ENCODE assay signal across 17 mouse cellular contexts in genomic region chr12:33927334-33928098, GRCm38 (mm10). TPM values are rescaled to one million over a fixed set of nuclear protein-coding genes. Genes with fewer than 3 reads are reported as not detected.
DNase-seq lines count a peak whose midpoint lies in the region; ATAC-seq lines count a peak whose summit lies in the region.
"Had no signal": no experiment of that assay in that cellular context is flagged by ENCODE, and none has a peak within 500 bp of the region (broad histone marks: within the 10 kb centered on the region; RNA-seq: fewer than 3 reads in every experiment).

No protein-coding gene starts in this region.

- peak; percentile 63 for ATAC-seq in hindbrain, embryonic 13.5 days (ENCODE audit: low FRiP score)
- peak; percentile 45; the same call in 1 of the 2 replicates for ATAC-seq in midbrain, embryonic 15.5 days (replicated peaks)
- no peak for ATAC-seq in granulocyte monocyte progenitor cell, adult 5-6 weeks (replicated peaks; ENCODE audit: poor library complexity, severe bottlenecking)
- ATAC-seq: intestine, postnatal 0 days had no signal

- peaks cover 18% of the 10 kb centered on the region for H3K4me1 ChIP-seq in hindbrain, embryonic 13.5 days (replicated peaks)
- H3K4me1 ChIP-seq in midbrain, embryonic 15.5 days, result peaks cover 20% of the 10 kb centered on the region
- H3K4me1 ChIP-seq: liver, embryonic 15.5 days had no signal

- no peak overlapping the region for H3K27ac ChIP-seq in hindbrain, embryonic 13.5 days
- no peak overlapping the region for H3K27ac ChIP-seq in midbrain, embryonic 15.5 days
- H3K27ac ChIP-seq: liver, embryonic 15.5 days had no signal

- H3K9ac ChIP-seq in hindbrain, embryonic 13.5 days, result no peak overlapping the region
- H3K9ac ChIP-seq in midbrain, embryonic 15.5 days, result no peak overlapping the region
- H3K9ac ChIP-seq: liver, embryonic 15.5 days had no signal

- no peaks in the 10 kb centered on the region for H3K9me3 ChIP-seq in hindbrain, embryonic 13.5 days
- H3K9me3 ChIP-seq in midbrain, embryonic 15.5 days, result no peaks in the 10 kb centered on the region
- H3K9me3 ChIP-seq: liver, embryonic 15.5 days had no signal

- peak overlapping the region; percentile 59 for H3K4me2 ChIP-seq in hindbrain, embryonic 13.5 days
- H3K4me2 ChIP-seq in midbrain, embryonic 15.5 days, result peak overlapping the region; percentile 68
- H3K4me2 ChIP-seq: liver, embryonic 15.5 days had no signal

- DNase-seq in frontal cortex, postnatal 36 days (ENCODE audit: low spot score in 2 of 2), result peak; percentile 2 to 4
- DNase-seq in frontal cortex, adult 2 months (ENCODE audit: extremely low spot score in 1 of 2, low spot score in 1 of 2), result no peak
- no peak for DNase-seq in urinary bladder, postnatal 4 days (ENCODE audit: low spot score in 2 of 2)
- no peak for DNase-seq in adrenal gland, postnatal 4 days (ENCODE audit: low spot score in 2 of 2)
- DNase-seq in left cerebral cortex, adult 9 months (ENCODE audit: low spot score in 2 of 2), result no peak
- DNase-seq: lung, postnatal 4 days had no signal

- no peaks in the 10 kb centered on the region for H3K36me3 ChIP-seq in hindbrain, embryonic 13.5 days
- H3K36me3 ChIP-seq in midbrain, embryonic 15.5 days (replicated peaks), result no peaks in the 10 kb centered on the region
- H3K36me3 ChIP-seq: liver, embryonic 15.5 days had no signal

- H3K27me3 ChIP-seq in hindbrain, embryonic 13.5 days, result peaks cover 45% of the 10 kb centered on the region
- H3K27me3 ChIP-seq in midbrain, embryonic 15.5 days (replicated peaks), result peaks cover 14% of the 10 kb centered on the region

- peak overlapping the region; percentile 36 for H3K4me3 ChIP-seq in hindbrain, embryonic 13.5 days
- peak overlapping the region; percentile 37 for H3K4me3 ChIP-seq in midbrain, embryonic 15.5 days
- H3K4me3 ChIP-seq: liver, embryonic 15.5 days had no signal

- under 1% methylated on average over 15 of the region's 15 CpGs for WGBS in hindbrain, embryonic 13.5 days
- WGBS in midbrain, embryonic 15.5 days, result 1% methylated on average over 15 of the region's 15 CpGs

RNA-seq across cellular contexts. Expression of gene Ferd3l, which starts 0.7 kb away (rescaled TPM):
- polyA plus RNA-seq in frontal cortex, adult 2 months (2012; rRNA removed), result not detected in 2 replicates
- 1.1 and 2.2 TPM in 2 replicates for polyA plus RNA-seq in hindbrain, embryonic 13.5 days (2015; fragmentation: Nextera tagmentation; extraction: Ambion mirVana)
- polyA plus RNA-seq in midbrain, embryonic 15.5 days (2015; fragmentation: Nextera tagmentation; extraction: Ambion mirVana), result 0.71 and 0.86 TPM in 2 replicates
- not detected in 2 replicates for total RNA-seq in granulocyte monocyte progenitor cell, adult 5-6 weeks (2014; fragmentation: Nextera tagmentation)
- not detected in 2 replicates for total RNA-seq in granulocyte monocyte progenitor cell, adult 5-6 weeks (2017)
- total RNA-seq in adrenal gland, postnatal 4 days (2021), result not detected
- total RNA-seq: ES-E14; gastrocnemius, postnatal 4 days; left cerebral cortex, postnatal 36 days had no signal
- polyA plus RNA-seq: heart, postnatal 0 days; intestine, postnatal 0 days; large intestine, adult 2 months; liver, embryonic 15.5 days; stomach, embryonic 14.5 days had no signal

RNA-seq across cellular contexts. Expression of gene Twist1, which starts 30.0 kb away (rescaled TPM):
- 0.95 and 1.1 TPM in 2 replicates for polyA plus RNA-seq in frontal cortex, adult 2 months (2012; rRNA removed)
- polyA plus RNA-seq in hindbrain, embryonic 13.5 days (2015; fragmentation: Nextera tagmentation; extraction: Ambion mirVana), result 2.4 and 2.8 TPM in 2 replicates
- polyA plus RNA-seq in midbrain, embryonic 15.5 days (2015; fragmentation: Nextera tagmentation; extraction: Ambion mirVana), result 1.2 and 1.5 TPM in 2 replicates
- not detected in 2 replicates for total RNA-seq in granulocyte monocyte progenitor cell, adult 5-6 weeks (2014; fragmentation: Nextera tagmentation)
- total RNA-seq in granulocyte monocyte progenitor cell, adult 5-6 weeks (2017), result 0.57 TPM in 1 of 2 replicates, not detected in the other
- 10 to 100 TPM in 1 of 2 experiments, 1 to 10 TPM in 1; 9.1 to 10.0 TPM for total RNA-seq in adrenal gland, postnatal 4 days (2021)

Comparison
In these comparisons a context has a peak if more than half of its experiments do, and no peak if none do; other contexts are left out.
1. DNase-seq: peak in frontal cortex, postnatal 36 days (2 of 2); none in frontal cortex, adult 2 months (0 of 2), urinary bladder, postnatal 4 days (0 of 2), adrenal gland, postnatal 4 days (0 of 2) and left cerebral cortex, adult 9 months (0 of 2).